Mouse (Mus musculus) neural tube, embryonic 14.5 days (tissue): ENCODE data around the gene Daxx. TPM values are rescaled to one million over a fixed set of nuclear protein-coding genes. Genes with fewer than 3 reads are reported as not detected.

Source experiments
- ATAC-seq: fragments of 200-750 bp; cut with Nextera tagmentation; 2 replicates; pipeline ENCODE4 v1.8.0; 2017; ENCODE audit warnings: low read depth, mild to moderate bottlenecking, moderate TSS enrichment, moderate library complexity
- H3K27ac ChIP-seq: fragments of 300-500 bp; sonication (generic); 2 replicates; pipeline ENCODE4 v1.5.1; 2014; ENCODE audit warnings: low read depth, mild to moderate bottlenecking, control low read depth, low read length, moderate library complexity, mixed read lengths
- H3K27me3 ChIP-seq: fragments of 300-500 bp; sonication (generic); 2 replicates; pipeline ENCODE4 v1.6.1; 2014; ENCODE audit warnings: low read length; ENCODE audit not compliant: control insufficient read depth, insufficient read depth
- H3K36me3 ChIP-seq: fragments of 300-500 bp; sonication (generic); 2 replicates; pipeline ENCODE4 v1.6.1; 2014; ENCODE audit warnings: low read length, mixed read lengths; ENCODE audit not compliant: control insufficient read depth, insufficient read depth
- H3K4me1 ChIP-seq: fragments of 300-500 bp; sonication (generic); 2 replicates; pipeline ENCODE4 v1.6.1; 2014; ENCODE audit warnings: low read length; ENCODE audit not compliant: control insufficient read depth, insufficient read depth
- H3K4me2 ChIP-seq: fragments of 300-500 bp; sonication (generic); 2 replicates; pipeline ENCODE4 v1.6.1; 2014; ENCODE audit warnings: mild to moderate bottlenecking, low read depth, low read length, control low read depth
- H3K4me3 ChIP-seq: fragments of 300-500 bp; sonication (generic); 2 replicates; pipeline ENCODE4 v1.5.1; 2014; ENCODE audit warnings: low read depth, low read length, control low read depth, mixed read lengths
- H3K9ac ChIP-seq: fragments of 300-500 bp; sonication (generic); replicated peaks from 2 replicates; pipeline ENCODE4 v1.6.1; 2014; ENCODE audit warnings: low read depth, mild to moderate bottlenecking, control low read depth, low read length, mixed read lengths
- H3K9me3 ChIP-seq: fragments of 300-500 bp; sonication (generic); 2 replicates; pipeline ENCODE4 v1.6.1; 2016; ENCODE audit warnings: low read length; ENCODE audit not compliant: control insufficient read depth
- WGBS: fragments of 180-500 bp; shearing (Covaris S2); extraction: QIAGEN DNeasy Blood & Tissue Kit; methylation state at CpG from one replicate; pipeline ENCODE4 v1.1.7; 2014; 5-methylcytosine and 5-hydroxymethylcytosine counted together
- microRNA-seq: library from miRNA; unstranded; fragments of <30 nt; microRNA quantifications from one replicate; pipeline ENCODE4, GENCODE M21; 2016
- polyA plus RNA-seq: library from polyadenylated mRNA; unstranded; fragments of >200 nt; fragmentation: Nextera tagmentation; extraction: Ambion mirVana; gene quantifications from 2 replicates; pipeline ENCODE4 v1.2.1, GENCODE M21; 2014

Gene Daxx
- polyA plus RNA-seq, 1 experiment from 2014 or later, result 46.0 TPM

DNA sequence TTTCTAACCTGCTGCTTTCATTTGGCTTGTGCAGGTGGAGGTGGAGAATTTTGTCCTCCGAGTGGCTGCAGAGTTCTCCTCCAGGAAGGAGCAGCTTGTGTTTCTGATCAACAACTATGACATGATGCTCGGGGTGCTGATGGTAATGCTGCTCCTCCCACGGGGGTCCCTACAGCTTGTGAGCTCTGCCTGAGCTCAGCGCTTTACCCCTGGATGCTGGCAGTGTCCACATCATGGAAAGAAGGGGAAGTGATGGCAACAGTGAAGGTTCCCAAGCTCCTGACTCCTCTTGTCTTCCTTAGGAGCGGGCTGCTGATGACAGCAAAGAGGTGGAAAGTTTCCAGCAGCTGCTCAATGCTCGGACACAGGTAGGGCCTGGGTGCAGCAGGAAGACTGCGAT lies 53.7 kb downstream of the Daxx start:
- no peak overlapping the region for H3K4me2 ChIP-seq
- H3K4me3 ChIP-seq, result no peak overlapping the region
- WGBS, result 97% methylated on average over 7 of the region's 7 CpGs
- H3K4me1 ChIP-seq, result no peaks in the 10 kb centered on the region
- H3K27ac ChIP-seq, result no peak overlapping the region
- peaks cover 54% of the 10 kb centered on the region for H3K36me3 ChIP-seq
- H3K9me3 ChIP-seq, result no peaks in the 10 kb centered on the region
- no peak for ATAC-seq
- H3K9ac ChIP-seq, result no peak overlapping the region
- no peaks in the 10 kb centered on the region for H3K27me3 ChIP-seq

Small RNA genes within 50 kb of the gene (microRNA-seq; reads per million reads assigned to microRNA genes)
- not detected for gene Gm27740

Other genes starting within 250 kb of the Daxx start
- 172 and 220 TPM in 2 replicates for gene Hnrnpm, start 222.6 kb upstream of the Daxx start, polyA plus RNA-seq
- 69.1 and 73.5 TPM in 2 replicates for gene March2, start 190.7 kb upstream of the Daxx start, polyA plus RNA-seq
- gene Rab11b, start 148.9 kb upstream of the Daxx start, polyA plus RNA-seq, result 449 and 532 TPM in 2 replicates
- gene Angptl4, start 127.6 kb upstream of the Daxx start, polyA plus RNA-seq, result 9.7 and 20.6 TPM in 2 replicates
- gene Kank3, start 98.9 kb upstream of the Daxx start, polyA plus RNA-seq, result 40.1 and 42.1 TPM in 2 replicates
- gene Rps28, start 84.9 kb upstream of the Daxx start, polyA plus RNA-seq, result 550 and 584 TPM in 2 replicates
- gene Ndufa7, start 84.8 kb upstream of the Daxx start, polyA plus RNA-seq, result 529 and 591 TPM in 2 replicates
- gene Cd320, start 66.3 kb upstream of the Daxx start, polyA plus RNA-seq, result 52.1 and 54.1 TPM in 2 replicates
- gene Gm7029, start 35.6 kb upstream of the Daxx start, polyA plus RNA-seq, result not detected in 2 replicates
- 1.1 and 1.6 TPM in 2 replicates for gene Kifc1, start 18.8 kb upstream of the Daxx start, polyA plus RNA-seq
- 0.70 and 0.79 TPM in 2 replicates for gene Platr17, start 4.3 kb upstream of the Daxx start, polyA plus RNA-seq
- 35.7 and 36.2 TPM in 2 replicates for gene Tapbp, start 6.5 kb downstream of the Daxx start, polyA plus RNA-seq
- gene Zbtb22, start 6.5 kb downstream of the Daxx start, polyA plus RNA-seq, result 6.5 and 8.9 TPM in 2 replicates
- gene Rgl2, start 20.1 kb downstream of the Daxx start, polyA plus RNA-seq, result 48.8 and 51.3 TPM in 2 replicates
- gene Pfdn6, start 30.9 kb downstream of the Daxx start, polyA plus RNA-seq, result 168 TPM in 2 replicates
- gene Wdr46, start 31.2 kb downstream of the Daxx start, polyA plus RNA-seq, result 18.9 TPM in 2 replicates
- 6.2 and 8.9 TPM in 2 replicates for gene B3galt4, start 42.1 kb downstream of the Daxx start, polyA plus RNA-seq
- 57.9 and 59.9 TPM in 2 replicates for gene Vps52, start 46.4 kb downstream of the Daxx start, polyA plus RNA-seq
- 825 and 874 TPM in 2 replicates for gene Rps18, start 46.6 kb downstream of the Daxx start, polyA plus RNA-seq
- gene H2-K1, start 90.9 kb downstream of the Daxx start, polyA plus RNA-seq, result 8.6 and 10.9 TPM in 2 replicates
- gene Ring1, start 115.3 kb downstream of the Daxx start, polyA plus RNA-seq, result 5.6 and 7.3 TPM in 2 replicates
- 70.1 and 72.1 TPM in 2 replicates for gene H2-Ke6, start 118.6 kb downstream of the Daxx start, polyA plus RNA-seq
- 77.9 and 90.8 TPM in 2 replicates for gene Slc39a7, start 122.3 kb downstream of the Daxx start, polyA plus RNA-seq
- 29.1 and 30.8 TPM in 2 replicates for gene Rxrb, start 122.4 kb downstream of the Daxx start, polyA plus RNA-seq
- 3.6 and 4.5 TPM in 2 replicates for gene Col11a2, start 130.0 kb downstream of the Daxx start, polyA plus RNA-seq
- gene H2-Oa, start 182.9 kb downstream of the Daxx start, polyA plus RNA-seq, result not detected in 2 replicates
- 19.1 and 20.7 TPM in 2 replicates for gene H2-DMa, start 210.1 kb downstream of the Daxx start, polyA plus RNA-seq
- gene Brd2, start 213.2 kb downstream of the Daxx start, polyA plus RNA-seq, result 109 and 160 TPM in 2 replicates
- gene H2-DMb2, start 233.9 kb downstream of the Daxx start, polyA plus RNA-seq, result 0.16 and 0.18 TPM in 2 replicates
- 0.33 and 0.43 TPM in 2 replicates for gene H2-DMb1, start 243.7 kb downstream of the Daxx start, polyA plus RNA-seq